Mouse (Mus musculus): Measurements from ENCODE around the gene Cul7. TPM values are rescaled to one million over a fixed set of nuclear protein-coding genes. Genes with fewer than 3 reads are reported as not detected.

Gene Cul7
- polyA plus RNA-seq, 1 experiment from 2014 or later: 28.1 TPM

GRCm38 (mm10) chr17:46612189-46612588 lies 37.9 kb upstream of the Cul7 start:
- Histone ChIP-seq H3K9me3 (replicated peaks; ENCODE audit: control insufficient read depth, low read length) (no peaks in the 10 kb centered on the region), H3K4me3 (ENCODE audit: low read depth, low read length) (no peak overlapping the region), H3K4me1 (ENCODE audit: control insufficient read depth, insufficient read depth, low read length) (peaks cover 11% of the 10 kb centered on the region), H3K36me3 (replicated peaks; ENCODE audit: control insufficient read depth, insufficient read depth, low read depth, low read length) (no peaks in the 10 kb centered on the region), H3K4me2 (ENCODE audit: low read depth, low read length) (no peak overlapping the region), H3K9ac (replicated peaks; ENCODE audit: low read length) (no peak overlapping the region), H3K27me3 (ENCODE audit: control insufficient read depth, insufficient read depth, low read length) (no peaks in the 10 kb centered on the region), H3K27ac (replicated peaks; ENCODE audit: low read depth, low read length) (no peak overlapping the region)
- WGBS: 66% methylated on average over 2 of the region's 2 CpGs
- ATAC-seq (replicated peaks; ENCODE audit: insufficient number of reproducible peaks, low FRiP score, low TSS enrichment, low read depth) (no peak), DNase-seq (ENCODE audit: low spot score) (no peak)

- H3K27ac ChIP-seq (replicated peaks; ENCODE audit: low read depth, low read length): no peak overlapping the region
- H3K4me3 ChIP-seq (ENCODE audit: low read depth, low read length): no peak overlapping the region
- H3K27me3 ChIP-seq (ENCODE audit: control insufficient read depth, insufficient read depth, low read length): no peaks in the 10 kb centered on the region
- WGBS: 33% methylated on average over 4 of the region's 4 CpGs
- H3K36me3 ChIP-seq (replicated peaks; ENCODE audit: control insufficient read depth, insufficient read depth, low read depth, low read length): no peaks in the 10 kb centered on the region
- DNase-seq (ENCODE audit: low spot score) (no peak), ATAC-seq (replicated peaks; ENCODE audit: insufficient number of reproducible peaks, low FRiP score, low TSS enrichment, low read depth) (no peak)
- H3K9ac ChIP-seq (replicated peaks; ENCODE audit: low read length): no peak overlapping the region
- H3K4me1 ChIP-seq (ENCODE audit: control insufficient read depth, insufficient read depth, low read length): peaks cover 12% of the 10 kb centered on the region
- no peaks in the 10 kb centered on the region for H3K9me3 ChIP-seq (replicated peaks; ENCODE audit: control insufficient read depth, low read length)
- no peak overlapping the region for H3K4me2 ChIP-seq (ENCODE audit: low read depth, low read length)
Measured at GRCm38 (mm10) chr17:46612820-46613219, 37.3 kb upstream of the Cul7 start.

GRCm38 (mm10) chr17:46613229-46613628 lies 36.9 kb upstream of the Cul7 start:
- no peaks in the 10 kb centered on the region for H3K27me3 ChIP-seq (ENCODE audit: control insufficient read depth, insufficient read depth, low read length)
- no peak overlapping the region for H3K9ac ChIP-seq (replicated peaks; ENCODE audit: low read length)
- no peaks in the 10 kb centered on the region for H3K9me3 ChIP-seq (replicated peaks; ENCODE audit: control insufficient read depth, low read length)
- H3K27ac ChIP-seq (replicated peaks; ENCODE audit: low read depth, low read length): no peak overlapping the region
- no peaks in the 10 kb centered on the region for H3K36me3 ChIP-seq (replicated peaks; ENCODE audit: control insufficient read depth, insufficient read depth, low read depth, low read length)
- H3K4me3 ChIP-seq (ENCODE audit: low read depth, low read length): no peak overlapping the region
- ATAC-seq (replicated peaks; ENCODE audit: insufficient number of reproducible peaks, low FRiP score, low TSS enrichment, low read depth): no peak
- no peak for DNase-seq (ENCODE audit: low spot score)
- 45% methylated on average over 3 of the region's 3 CpGs for WGBS
- H3K4me1 ChIP-seq (ENCODE audit: control insufficient read depth, insufficient read depth, low read length): peaks cover 12% of the 10 kb centered on the region
- H3K4me2 ChIP-seq (ENCODE audit: low read depth, low read length): no peak overlapping the region

GRCm38 (mm10) chr17:46617799-46618198 lies 32.3 kb upstream of the Cul7 start:
- WGBS: 54% methylated on average over 12 of the region's 12 CpGs
- ATAC-seq (replicated peaks; ENCODE audit: insufficient number of reproducible peaks, low FRiP score, low TSS enrichment, low read depth) (no peak), DNase-seq (ENCODE audit: low spot score) (no peak)
- H3K4me2 ChIP-seq (ENCODE audit: low read depth, low read length): no peak overlapping the region
- H3K27me3 ChIP-seq (ENCODE audit: control insufficient read depth, insufficient read depth, low read length): no peaks in the 10 kb centered on the region
- H3K36me3 ChIP-seq (replicated peaks; ENCODE audit: control insufficient read depth, insufficient read depth, low read depth, low read length): no peaks in the 10 kb centered on the region
- H3K4me1 ChIP-seq (ENCODE audit: control insufficient read depth, insufficient read depth, low read length): peaks cover 20% of the 10 kb centered on the region
- no peak overlapping the region for H3K9ac ChIP-seq (replicated peaks; ENCODE audit: low read length)
- H3K27ac ChIP-seq (replicated peaks; ENCODE audit: low read depth, low read length): peak overlapping the region; percentile 98
- no peaks in the 10 kb centered on the region for H3K9me3 ChIP-seq (replicated peaks; ENCODE audit: control insufficient read depth, low read length)
- no peak overlapping the region for H3K4me3 ChIP-seq (ENCODE audit: low read depth, low read length)

DNA sequence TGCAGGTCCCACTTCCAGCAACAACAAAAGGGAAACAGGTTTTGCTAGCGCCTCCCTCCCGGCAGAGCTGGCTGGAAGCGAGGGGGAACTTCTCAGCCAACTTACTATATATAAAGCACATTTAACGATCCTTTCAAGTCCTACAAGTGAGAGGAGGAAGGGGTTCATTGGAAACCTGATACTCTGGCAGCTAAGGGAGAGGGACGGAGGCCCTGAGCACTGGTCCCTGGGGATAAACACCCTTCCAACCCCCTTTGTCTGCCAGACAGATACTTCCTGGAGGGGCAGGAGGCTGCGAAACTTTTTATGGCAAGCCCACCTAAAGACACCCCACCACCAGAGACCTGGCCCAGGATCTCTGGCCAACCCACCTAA lies 31.8 kb upstream of the Cul7 start:
- H3K9ac ChIP-seq (replicated peaks; ENCODE audit: low read length): peak overlapping the region; percentile 61
- no peak overlapping the region for H3K4me3 ChIP-seq (ENCODE audit: low read depth, low read length)
- ATAC-seq (replicated peaks; ENCODE audit: insufficient number of reproducible peaks, low FRiP score, low TSS enrichment, low read depth) (no peak), DNase-seq (ENCODE audit: low spot score) (peak; percentile 62)
- H3K36me3 ChIP-seq (replicated peaks; ENCODE audit: control insufficient read depth, insufficient read depth, low read depth, low read length): no peaks in the 10 kb centered on the region
- H3K4me1 ChIP-seq (ENCODE audit: control insufficient read depth, insufficient read depth, low read length): peaks cover 19% of the 10 kb centered on the region
- H3K9me3 ChIP-seq (replicated peaks; ENCODE audit: control insufficient read depth, low read length): no peaks in the 10 kb centered on the region
- peak overlapping the region; percentile 30 for H3K4me2 ChIP-seq (ENCODE audit: low read depth, low read length)
- peak overlapping the region; percentile 98 for H3K27ac ChIP-seq (replicated peaks; ENCODE audit: low read depth, low read length)
- no peaks in the 10 kb centered on the region for H3K27me3 ChIP-seq (ENCODE audit: control insufficient read depth, insufficient read depth, low read length)
- WGBS: 4% methylated on average over 6 of the region's 6 CpGs

DNA sequence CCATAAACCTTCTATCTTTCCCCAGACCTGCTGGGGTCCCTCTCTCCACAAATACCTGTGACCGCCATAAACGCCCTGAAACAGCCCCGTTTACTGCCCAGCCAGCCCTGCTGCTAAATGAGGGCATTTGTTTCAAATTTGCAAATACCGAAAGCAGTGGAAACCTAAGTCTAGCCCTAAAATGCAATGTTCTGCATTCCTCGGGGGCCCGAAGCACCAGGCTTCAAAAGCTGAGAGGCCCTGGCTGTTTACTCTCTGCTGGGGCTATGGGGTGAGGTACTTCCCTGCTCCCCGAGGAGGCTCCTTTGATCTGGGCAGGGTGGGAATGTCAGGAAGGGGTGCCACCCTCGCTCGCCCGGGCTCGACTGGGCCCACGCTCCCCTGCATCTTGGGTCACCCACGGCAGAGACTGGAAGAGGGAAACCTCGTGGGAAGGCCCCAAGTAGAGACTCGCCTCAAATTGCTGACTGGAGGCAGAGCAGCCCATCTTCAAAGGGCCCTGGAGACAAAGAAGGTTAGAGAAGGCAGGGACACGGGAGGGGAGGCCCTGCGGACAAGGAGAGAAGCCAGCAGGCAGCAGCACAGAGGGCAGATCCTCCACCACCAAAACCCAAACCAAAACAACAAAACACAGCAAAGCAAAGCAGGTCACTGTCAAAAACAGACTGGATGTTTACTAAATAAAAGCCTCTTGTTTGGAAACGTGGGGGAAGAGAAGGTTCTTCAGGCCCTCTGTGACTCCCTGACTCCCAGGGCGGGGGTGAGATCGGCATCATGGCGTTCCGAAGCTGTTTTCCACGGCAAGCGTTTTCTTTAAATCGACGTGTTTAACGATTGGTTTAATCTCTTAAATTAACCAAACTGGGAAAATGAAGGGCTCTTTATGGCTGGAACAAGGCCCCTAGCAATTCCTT lies 31.1 kb upstream of the Cul7 start:
- H3K4me2 ChIP-seq (ENCODE audit: low read depth, low read length): peak overlapping the region; percentile 30
- H3K9me3 ChIP-seq (replicated peaks; ENCODE audit: control insufficient read depth, low read length): no peaks in the 10 kb centered on the region
- 3% methylated on average over 27 of the region's 27 CpGs for WGBS
- H3K9ac ChIP-seq (replicated peaks; ENCODE audit: low read length): peak overlapping the region; percentile 61
- ATAC-seq (replicated peaks; ENCODE audit: insufficient number of reproducible peaks, low FRiP score, low TSS enrichment, low read depth) (peak; percentile 29; the same call in 1 of the 2 replicates), DNase-seq (ENCODE audit: low spot score) (peak; percentile 65)
- H3K4me1 ChIP-seq (ENCODE audit: control insufficient read depth, insufficient read depth, low read length): peaks cover 18% of the 10 kb centered on the region
- peak overlapping the region; percentile 98 for H3K27ac ChIP-seq (replicated peaks; ENCODE audit: low read depth, low read length)
- H3K36me3 ChIP-seq (replicated peaks; ENCODE audit: control insufficient read depth, insufficient read depth, low read depth, low read length): no peaks in the 10 kb centered on the region
- peak overlapping the region; percentile 7; the same call in 1 of the 2 replicates for H3K4me3 ChIP-seq (ENCODE audit: low read depth, low read length)
- H3K27me3 ChIP-seq (ENCODE audit: control insufficient read depth, insufficient read depth, low read length): no peaks in the 10 kb centered on the region

DNA sequence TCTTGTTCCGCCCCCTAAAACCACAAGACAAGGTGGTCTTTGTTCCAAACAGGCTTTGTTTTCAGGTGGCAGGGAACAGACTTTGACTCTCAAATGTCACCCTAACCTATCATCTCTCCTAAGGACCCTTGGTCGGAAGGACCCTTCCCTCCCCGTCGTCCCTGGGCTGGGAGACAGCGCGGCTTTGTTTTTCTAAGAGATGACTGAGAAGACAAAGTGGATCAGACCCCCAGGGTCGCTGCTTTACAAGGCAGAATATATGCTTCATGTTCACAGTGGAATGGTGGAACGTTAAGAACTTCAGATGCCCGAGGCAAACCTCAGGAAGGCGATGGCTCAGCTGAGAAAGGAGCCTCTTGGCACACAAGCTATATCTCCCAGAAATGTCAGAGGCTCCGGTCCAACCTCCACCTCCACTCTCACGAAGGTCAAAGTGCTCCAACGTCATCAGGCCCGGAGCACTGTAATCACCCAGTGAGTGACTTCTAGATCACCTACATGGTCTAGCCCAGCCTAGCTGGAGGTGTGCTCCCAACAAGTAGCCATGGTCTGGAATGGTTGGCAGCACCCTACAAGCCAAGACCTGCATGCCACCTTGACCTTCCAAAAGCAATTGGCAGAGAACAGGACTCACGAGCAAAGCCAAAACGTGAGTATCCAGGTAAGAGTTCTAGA lies 30.3 kb upstream of the Cul7 start:
- ATAC-seq (replicated peaks; ENCODE audit: insufficient number of reproducible peaks, low FRiP score, low TSS enrichment, low read depth) (0 out of 2 replicates have a peak, but pooled peaks have one; percentile 7), DNase-seq (ENCODE audit: low spot score) (no peak)
- WGBS: 25% methylated on average over 16 of the region's 16 CpGs

GRCm38 (mm10) chr17:46621324-46621723 lies 28.8 kb upstream of the Cul7 start:
- no peak overlapping the region for H3K27ac ChIP-seq (replicated peaks; ENCODE audit: low read depth, low read length)
- no peaks in the 10 kb centered on the region for H3K9me3 ChIP-seq (replicated peaks; ENCODE audit: control insufficient read depth, low read length)
- peak overlapping the region; percentile 4; the same call in 1 of the 2 replicates for H3K4me2 ChIP-seq (ENCODE audit: low read depth, low read length)
- no peak overlapping the region; the same call in 1 of the 2 replicates for H3K9ac ChIP-seq (replicated peaks; ENCODE audit: low read length)
- ATAC-seq (replicated peaks; ENCODE audit: insufficient number of reproducible peaks, low FRiP score, low TSS enrichment, low read depth) (no peak), DNase-seq (ENCODE audit: low spot score) (no peak)
- H3K36me3 ChIP-seq (replicated peaks; ENCODE audit: control insufficient read depth, insufficient read depth, low read depth, low read length): no peaks in the 10 kb centered on the region
- H3K4me3 ChIP-seq (ENCODE audit: low read depth, low read length): no peak overlapping the region
- 73% methylated on average over 15 of the region's 15 CpGs for WGBS
- H3K27me3 ChIP-seq (ENCODE audit: control insufficient read depth, insufficient read depth, low read length): no peaks in the 10 kb centered on the region
- peaks cover 23% of the 10 kb centered on the region for H3K4me1 ChIP-seq (ENCODE audit: control insufficient read depth, insufficient read depth, low read length)

More for the DNA sequence above, 30.3 kb upstream of the Cul7 start:
- Histone ChIP-seq H3K36me3 (replicated peaks; ENCODE audit: control insufficient read depth, insufficient read depth, low read depth, low read length) (no peaks in the 10 kb centered on the region), H3K9me3 (replicated peaks; ENCODE audit: control insufficient read depth, low read length) (no peaks in the 10 kb centered on the region), H3K4me1 (ENCODE audit: control insufficient read depth, insufficient read depth, low read length) (peaks cover 21% of the 10 kb centered on the region), H3K27me3 (ENCODE audit: control insufficient read depth, insufficient read depth, low read length) (no peaks in the 10 kb centered on the region), H3K4me3 (ENCODE audit: low read depth, low read length) (no peak overlapping the region), H3K4me2 (ENCODE audit: low read depth, low read length) (peak overlapping the region; percentile 22), H3K27ac (replicated peaks; ENCODE audit: low read depth, low read length) (peak overlapping the region; percentile 98), H3K9ac (replicated peaks; ENCODE audit: low read length) (peak overlapping the region; percentile 61)
